Mouse (Mus musculus): ENCODE data around the gene Nudt8. TPM values are rescaled to one million over a fixed set of nuclear protein-coding genes. Genes with fewer than 3 reads are reported as not detected.
A peak's percentile ranks its signal among the peaks of the same experiment; 100 is the strongest.

Nudt8 gene
- total RNA-seq, 4 experiments from 2014 or later = 7.7 to 9.4 (median 8.7) TPM

GRCm38 (mm10) chr19:3986334-3986733 lies 14.0 kb upstream of the Nudt8 start, which contains the start of gene Acy3:
Acy3 (plus strand) TSS chr19:3986570.
- DNase-seq (ENCODE audit: low spot score in 2 of 2) = peak in 1 of 2 experiments; percentile 47

- DNase-seq (ENCODE audit: low spot score in 2 of 2) = no peak
These were observed 12.3 kb upstream of the Nudt8 start for GRCm38 (mm10) chr19:3988066-3988465.

GRCm38 (mm10) chr19:3988750-3989149 lies 11.6 kb upstream of the Nudt8 start:
- DNase-seq (ENCODE audit: low spot score in 2 of 2) = no peak

- DNase-seq (ENCODE audit: low spot score in 2 of 2) = no peak
These were observed 9.6 kb upstream of the Nudt8 start for GRCm38 (mm10) chr19:3990804-3991203.

GRCm38 (mm10) chr19:3991562-3991961 lies 8.8 kb upstream of the Nudt8 start:
- DNase-seq (ENCODE audit: low spot score in 2 of 2) = no peak

GRCm38 (mm10) chr19:3991966-3992365 lies 8.4 kb upstream of the Nudt8 start:
- no peak for DNase-seq (ENCODE audit: low spot score in 2 of 2)

GRCm38 (mm10) chr19:3992416-3992815 lies 8.0 kb upstream of the Nudt8 start, which contains the start of gene Tbx10:
Tbx10 (plus strand) TSS chr19:3992752.
- DNase-seq (ENCODE audit: low spot score in 2 of 2) = no peak

GRCm38 (mm10) chr19:3994932-3995331 lies 5.4 kb upstream of the Nudt8 start:
- DNase-seq (ENCODE audit: low spot score in 2 of 2) = no peak

GRCm38 (mm10) chr19:3995505-3995904 lies 4.9 kb upstream of the Nudt8 start:
- DNase-seq (ENCODE audit: low spot score in 2 of 2) = no peak

- no peak for DNase-seq (ENCODE audit: low spot score in 2 of 2)
These were observed 4.3 kb upstream of the Nudt8 start for GRCm38 (mm10) chr19:3996106-3996505.

- DNase-seq (ENCODE audit: low spot score in 2 of 2) = no peak
These were observed 3.6 kb upstream of the Nudt8 start for GRCm38 (mm10) chr19:3996747-3997146.

- DNase-seq (ENCODE audit: low spot score in 2 of 2) = no peak
These were observed 3.1 kb upstream of the Nudt8 start for GRCm38 (mm10) chr19:3997231-3997630.

GRCm38 (mm10) chr19:3998335-3998734 lies 2.0 kb upstream of the Nudt8 start:
- no peak for DNase-seq (ENCODE audit: low spot score in 2 of 2)

GRCm38 (mm10) chr19:3999121-3999730 lies 1.2 kb upstream of the Nudt8 start:
- DNase-seq (ENCODE audit: low spot score in 2 of 2) = no peak

GRCm38 (mm10) chr19:4000949-4001525 lies 657 bp downstream of the Nudt8 start:
- DNase-seq (ENCODE audit: low spot score in 2 of 2) = no peak

- DNase-seq (ENCODE audit: low spot score in 2 of 2) = no peak
These were observed 1.4 kb downstream of the Nudt8 start for GRCm38 (mm10) chr19:4001752-4002151.

- DNase-seq (ENCODE audit: low spot score in 2 of 2) = no peak
These were observed 2.7 kb downstream of the Nudt8 start, which contains the start of gene Doc2g for GRCm38 (mm10) chr19:4003112-4003511. Doc2g (plus strand) TSS chr19:4003313.

GRCm38 (mm10) chr19:4003641-4004040 lies 3.3 kb downstream of the Nudt8 start:
- no peak for DNase-seq (ENCODE audit: low spot score in 2 of 2)

GRCm38 (mm10) chr19:4004331-4004730 lies 4.0 kb downstream of the Nudt8 start:
- DNase-seq (ENCODE audit: low spot score in 2 of 2) = no peak

GRCm38 (mm10) chr19:4005091-4005490 lies 4.7 kb downstream of the Nudt8 start:
- no peak for DNase-seq (ENCODE audit: low spot score in 2 of 2)

- peak in 1 of 2 experiments; percentile 3 for DNase-seq (ENCODE audit: low spot score in 2 of 2)
These were observed 5.6 kb downstream of the Nudt8 start for GRCm38 (mm10) chr19:4005971-4006370.

GRCm38 (mm10) chr19:4011086-4011485 lies 10.7 kb downstream of the Nudt8 start:
- DNase-seq (ENCODE audit: low spot score in 2 of 2) = no peak

- peak; percentile 99 for DNase-seq (ENCODE audit: low spot score in 2 of 2)
These were observed 12.1 kb downstream of the Nudt8 start, which contains the start of gene Ndufv1 for GRCm38 (mm10) chr19:4012432-4013022. Ndufv1 (minus strand) TSS chr19:4012806.
